Mouse (Mus musculus) forebrain, embryonic 10.5 days (tissue): ENCODE data around the gene Klk1b4. TPM values are rescaled to one million over a fixed set of nuclear protein-coding genes. Genes with fewer than 3 reads are reported as not detected.
"Not testable (repeated sequence)": the region's sequence is repeated elsewhere in the genome, so short reads cannot be mapped to it uniquely, and the experiment has no call there.

Experiments
- DNase-seq: peaks from one replicate; pipeline ENCODE4 v3.0.0-alpha.2; 2017; ENCODE audit warnings: low spot score; ENCODE audit errors: extremely low spot score
- H3K27ac ChIP-seq: fragments of 300-500 bp; sonication (generic); 2 replicates; pipeline ENCODE4 v1.5.1; 2016; ENCODE audit warnings: mild to moderate bottlenecking
- H3K27me3 ChIP-seq: fragments of 300-500 bp; sonication (generic); 2 replicates; pipeline ENCODE4 v1.6.1; 2016; ENCODE audit warnings: mild to moderate bottlenecking; ENCODE audit not compliant: poor library complexity, severe bottlenecking
- H3K36me3 ChIP-seq: fragments of 300-500 bp; sonication (generic); replicated peaks from 2 replicates; pipeline ENCODE4 v1.6.1; 2016; ENCODE audit warnings: mild to moderate bottlenecking, moderate library complexity
- H3K4me1 ChIP-seq: fragments of 300-500 bp; sonication (generic); 2 replicates; pipeline ENCODE4 v1.6.1; 2016
- H3K4me3 ChIP-seq: fragments of 300-500 bp; sonication (generic); 2 replicates; pipeline ENCODE4 v1.5.1; 2016; ENCODE audit warnings: mild to moderate bottlenecking, moderate library complexity
- H3K9me3 ChIP-seq: fragments of 300-500 bp; sonication (generic); 2 replicates; pipeline ENCODE4 v1.6.1; 2016; ENCODE audit warnings: mild to moderate bottlenecking, moderate library complexity
- WGBS: fragments of 180-500 bp; shearing (Covaris S2); methylation state at CpG from one replicate; pipeline ENCODE4 v1.1.7; 2016; 5-methylcytosine and 5-hydroxymethylcytosine counted together
- polyA plus RNA-seq: library from polyadenylated mRNA; unstranded; fragments of >200 nt; fragmentation: Nextera tagmentation; extraction: Ambion mirVana; gene quantifications from 2 replicates; pipeline ENCODE4 v1.2.1, GENCODE M21; 2016

The Klk1b4 gene
- not detected in 2 replicates for polyA plus RNA-seq

GRCm38 (mm10) chr7:44207135-44207534 lies at the start of gene Klk1b4:
Gene Klk1b4 (plus strand): TSS chr7:44207435.
- not testable (repeated sequence) for H3K36me3 ChIP-seq, H3K27ac ChIP-seq, H3K9me3 ChIP-seq, H3K4me3 ChIP-seq, DNase-seq, H3K27me3 ChIP-seq, H3K4me1 ChIP-seq
- 73% methylated on average over 3 of the region's 3 CpGs for WGBS

DNA sequence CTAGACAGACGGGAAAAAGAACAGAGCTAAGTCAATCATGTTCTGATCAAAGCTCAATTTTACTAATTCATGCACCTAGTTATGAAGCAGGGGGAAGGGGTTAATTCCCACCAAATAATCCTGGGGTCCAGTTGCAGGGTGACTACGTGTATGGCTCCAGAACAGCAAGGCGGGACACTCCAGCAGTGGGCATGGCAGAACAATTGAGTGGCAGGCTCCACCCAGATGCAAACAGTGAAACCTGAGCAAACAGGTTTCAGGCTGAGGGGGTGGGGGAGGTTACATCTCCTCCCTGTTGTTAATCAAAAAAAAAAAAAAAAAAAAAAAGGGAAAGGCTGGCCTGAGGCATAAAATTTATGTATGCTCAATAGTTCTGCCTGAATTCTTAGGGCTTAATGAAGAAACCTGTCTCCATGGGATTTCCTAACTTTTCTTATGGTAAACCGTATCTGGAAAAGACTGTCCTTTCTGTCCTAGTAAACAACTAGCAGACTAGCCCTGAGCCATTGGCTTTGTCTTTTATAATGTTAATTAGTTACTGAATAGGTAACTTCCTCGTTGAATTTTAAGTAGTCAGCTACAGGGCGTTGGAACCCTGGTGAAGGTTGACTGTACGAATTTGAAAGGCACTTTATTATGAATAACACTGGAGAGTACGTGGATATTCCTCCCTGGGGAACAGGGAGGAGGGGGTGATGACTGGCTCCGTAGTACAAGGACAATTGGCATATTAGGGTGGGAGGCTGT lies 27.8 kb upstream of the Klk1b4 start:
- no peak for DNase-seq
- no peak overlapping the region for H3K4me3 ChIP-seq
- no peaks in the 10 kb centered on the region for H3K9me3 ChIP-seq
- no peaks in the 10 kb centered on the region for H3K36me3 ChIP-seq
- 0 out of 2 replicates have a peak, but pooled peaks cover 3% of the 10 kb centered on the region for H3K4me1 ChIP-seq
- H3K27ac ChIP-seq: no peak overlapping the region
- no peaks in the 10 kb centered on the region for H3K27me3 ChIP-seq
- 73% methylated on average over 9 of the region's 9 CpGs for WGBS

- WGBS: 77% methylated on average over 8 of the region's 8 CpGs
- not testable (repeated sequence) for DNase-seq, H3K9me3 ChIP-seq, H3K27me3 ChIP-seq, H3K4me3 ChIP-seq, H3K27ac ChIP-seq, H3K4me1 ChIP-seq, H3K36me3 ChIP-seq
Observed at GRCm38 (mm10) chr7:44186516-44186915, 20.7 kb upstream of the Klk1b4 start.

- H3K9me3 ChIP-seq, DNase-seq: not testable (repeated sequence)
Observed at GRCm38 (mm10) chr7:44187936-44188335, 19.3 kb upstream of the Klk1b4 start, which contains the start of gene Klk1b24. Gene Klk1b24 (plus strand): TSS chr7:44188236.

GRCm38 (mm10) chr7:44193466-44193865 lies 13.8 kb upstream of the Klk1b4 start:
- not testable (repeated sequence) for H3K27ac ChIP-seq, DNase-seq, H3K4me3 ChIP-seq, H3K27me3 ChIP-seq, H3K36me3 ChIP-seq, H3K9me3 ChIP-seq, H3K4me1 ChIP-seq
- 88% methylated on average over 1 of the region's 1 CpGs for WGBS

More at GRCm38 (mm10) chr7:44187936-44188335, 19.3 kb upstream of the Klk1b4 start, which contains the start of gene Klk1b24:
- H3K27ac ChIP-seq, H3K36me3 ChIP-seq, H3K4me3 ChIP-seq, H3K27me3 ChIP-seq, H3K4me1 ChIP-seq: not testable (repeated sequence)

DNA sequence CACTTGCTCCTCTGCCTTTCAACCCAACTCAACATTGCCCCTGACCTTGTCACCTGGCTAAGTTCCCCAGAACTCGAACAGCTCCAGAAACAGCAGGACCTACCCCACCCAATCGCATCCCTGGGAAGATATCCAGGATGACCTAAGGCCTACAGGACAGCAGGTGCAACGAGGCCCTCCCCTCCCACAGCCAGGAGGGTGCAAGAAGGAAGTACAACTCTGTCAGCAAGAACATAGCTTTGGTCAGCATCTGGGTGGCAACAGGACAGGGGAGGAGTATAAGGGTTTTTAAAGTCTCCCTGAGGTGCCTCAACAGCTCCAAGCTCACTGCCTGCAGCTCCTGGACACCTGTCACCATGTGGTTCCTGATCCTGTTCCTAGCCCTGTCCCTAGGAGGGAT lies 9.3 kb upstream of the Klk1b4 start, which contains the start of gene Klk1b3:
Gene Klk1b3, plus strand, starts transcription at position 301 of the 400 bp plus-strand sequence.
- Histone ChIP-seq H3K4me1 (no peaks in the 10 kb centered on the region), H3K9me3 (no peaks in the 10 kb centered on the region), H3K27me3 (no peaks in the 10 kb centered on the region), H3K27ac (no peak within 1 kb of the TSS), H3K36me3 (no peaks in the 10 kb centered on the region), H3K4me3 (no peak within 1 kb of the TSS)
- no peak for DNase-seq
- 77% methylated on average over 3 of the region's 3 CpGs for WGBS

GRCm38 (mm10) chr7:44208307-44208706 lies 1.1 kb downstream of the Klk1b4 start:
- Histone ChIP-seq H3K27ac (no peak overlapping the region), H3K9me3 (no peaks in the 10 kb centered on the region), H3K27me3 (no peaks in the 10 kb centered on the region), H3K4me3 (no peak overlapping the region), H3K4me1 (no peaks in the 10 kb centered on the region), H3K36me3 (no peaks in the 10 kb centered on the region)
- 81% methylated on average over 3 of the region's 3 CpGs for WGBS
- DNase-seq: no peak

- H3K9me3 ChIP-seq: no peaks in the 10 kb centered on the region
- DNase-seq: no peak
- H3K4me1 ChIP-seq: no peaks in the 10 kb centered on the region
- no peak within 1 kb of the TSS for H3K27ac ChIP-seq
- H3K27me3 ChIP-seq: no peaks in the 10 kb centered on the region
- no peak within 1 kb of the TSS for H3K4me3 ChIP-seq
- no peaks in the 10 kb centered on the region for H3K36me3 ChIP-seq
- 81% methylated on average over 1 of the region's 1 CpGs for WGBS
Observed at GRCm38 (mm10) chr7:44215645-44216044, 8.4 kb downstream of the Klk1b4 start, which contains the start of gene Klk1b5. Gene Klk1b5 (plus strand): TSS chr7:44215945.

- not testable (repeated sequence) for H3K4me3 ChIP-seq, H3K9me3 ChIP-seq, H3K4me1 ChIP-seq, H3K36me3 ChIP-seq, H3K27ac ChIP-seq, DNase-seq, H3K27me3 ChIP-seq
- WGBS: 80% methylated on average over 10 of the region's 10 CpGs
Observed at GRCm38 (mm10) chr7:44221601-44222000, 14.4 kb downstream of the Klk1b4 start.

- not testable (repeated sequence) for H3K9me3 ChIP-seq, DNase-seq, H3K27ac ChIP-seq, H3K4me1 ChIP-seq, H3K27me3 ChIP-seq, H3K4me3 ChIP-seq, H3K36me3 ChIP-seq
- WGBS: 83% methylated on average over 6 of the region's 6 CpGs
Observed at GRCm38 (mm10) chr7:44222335-44222734, 15.1 kb downstream of the Klk1b4 start.

- Histone ChIP-seq H3K9me3 (no peaks in the 10 kb centered on the region), H3K4me1 (no peaks in the 10 kb centered on the region), H3K27me3 (no peaks in the 10 kb centered on the region), H3K4me3 (no peak within 1 kb of the TSS), H3K36me3 (no peaks in the 10 kb centered on the region), H3K27ac (no peak within 1 kb of the TSS)
- 42% methylated on average over 1 of the region's 1 CpGs for WGBS
- no peak for DNase-seq
Observed at GRCm38 (mm10) chr7:44225076-44225475, 17.8 kb downstream of the Klk1b4 start, which contains the start of gene Klk1. Gene Klk1 (plus strand): TSS chr7:44225360.

DNA sequence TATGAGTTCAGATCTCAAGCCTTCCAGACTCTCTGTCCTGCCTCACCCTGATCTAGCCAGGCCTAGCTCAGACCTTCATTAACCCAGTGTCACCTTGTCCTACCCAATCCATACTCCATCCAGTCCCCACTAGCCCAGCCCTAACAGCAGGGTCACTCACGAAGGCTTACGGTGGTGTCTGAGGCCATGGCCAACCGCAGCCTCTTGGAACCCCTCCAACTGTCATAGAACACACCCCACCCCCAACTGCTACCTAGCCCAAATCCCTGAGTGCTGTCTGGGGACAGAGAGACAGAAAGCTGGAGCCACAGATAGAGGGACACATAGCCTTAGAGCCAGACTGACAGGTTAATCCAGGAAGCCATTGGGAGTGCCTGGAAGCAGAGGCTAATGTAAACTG lies 28.7 kb downstream of the Klk1b4 start, which contains the start of gene Gm36864:
Gene Gm36864, plus strand, starts transcription at position 269 of the 400 bp plus-strand sequence.
- no peaks in the 10 kb centered on the region for H3K4me1 ChIP-seq
- no peaks in the 10 kb centered on the region for H3K9me3 ChIP-seq
- no peak for DNase-seq
- H3K4me3 ChIP-seq: no peak within 1 kb of the TSS
- no peak within 1 kb of the TSS for H3K27ac ChIP-seq
- no peaks in the 10 kb centered on the region for H3K36me3 ChIP-seq
- no peaks in the 10 kb centered on the region for H3K27me3 ChIP-seq
- 84% methylated on average over 3 of the region's 3 CpGs for WGBS

GRCm38 (mm10) chr7:44239913-44240312 lies 32.7 kb downstream of the Klk1b4 start:
- Histone ChIP-seq H3K36me3 (no peaks in the 10 kb centered on the region), H3K4me1 (no peaks in the 10 kb centered on the region), H3K27me3 (no peaks in the 10 kb centered on the region), H3K4me3 (no peak overlapping the region), H3K9me3 (no peaks in the 10 kb centered on the region), H3K27ac (no peak overlapping the region)
- WGBS: 65% methylated on average over 2 of the region's 2 CpGs
- DNase-seq: no peak
